Mouse (Mus musculus) c-Kit-positive CD71-positive TER-119-negative erythroid progenitor cells, embryonic 14.5 days (primary cell): ENCODE results near the gene Sh3gl2.

ENCODE experiments used
- DNase-seq: peaks from one replicate; pipeline ENCODE4 v3.0.0-alpha.2; 2013; ENCODE audit warnings: low read depth

Sh3gl2 gene

DNA sequence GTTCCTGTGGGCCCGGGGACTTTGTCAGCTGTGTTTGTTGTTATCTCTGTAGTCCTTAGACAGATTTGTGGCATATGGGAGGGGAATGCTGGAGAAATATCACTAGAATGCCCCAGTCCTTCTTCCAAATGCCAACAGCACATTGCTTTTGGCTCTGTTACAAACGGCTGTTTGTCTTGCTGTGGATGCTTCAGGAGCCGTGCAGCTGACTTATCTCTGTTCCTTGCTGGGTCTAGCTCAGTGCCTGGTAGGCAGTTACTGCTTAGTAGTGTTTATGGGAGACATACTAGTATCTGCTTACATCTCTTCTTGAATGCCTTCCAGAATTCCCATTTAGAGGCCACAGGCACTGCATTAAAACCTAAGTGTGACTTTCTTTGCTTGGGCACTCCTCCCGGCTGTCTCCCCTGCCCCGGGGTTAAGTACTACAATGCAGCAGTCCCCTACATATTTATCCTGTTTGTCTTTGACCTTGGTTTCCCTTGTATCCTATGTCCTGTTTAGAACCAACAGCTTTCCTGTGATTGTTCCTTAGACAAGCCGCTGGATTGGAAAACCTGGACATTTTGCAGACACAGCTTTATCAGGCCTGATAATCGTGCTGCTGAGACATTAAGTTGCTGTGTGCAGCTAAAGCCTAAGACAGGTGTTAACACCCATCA, 101.1 kb downstream of the Sh3gl2 start:
- no peak for DNase-seq

DNA sequence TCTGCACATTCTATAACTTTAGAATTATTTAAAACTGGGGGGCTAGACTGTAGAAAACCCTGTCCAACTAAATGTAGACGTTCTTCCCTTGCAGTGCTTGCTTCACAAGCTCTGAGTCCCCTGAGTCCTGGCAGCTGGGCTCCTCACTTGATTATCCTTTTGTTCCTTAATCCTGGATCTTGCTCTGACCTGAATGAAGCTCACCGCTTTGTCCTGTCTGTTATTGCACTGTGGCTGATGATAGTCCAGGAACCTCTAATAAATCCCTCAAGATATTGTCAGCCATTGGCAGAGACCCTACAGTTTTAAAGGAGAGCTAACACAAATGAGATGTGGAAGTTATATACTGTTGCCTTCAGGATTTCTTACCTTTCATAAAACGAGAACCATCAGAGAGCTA, 114.2 kb downstream of the Sh3gl2 start:
- no peak for DNase-seq

DNA sequence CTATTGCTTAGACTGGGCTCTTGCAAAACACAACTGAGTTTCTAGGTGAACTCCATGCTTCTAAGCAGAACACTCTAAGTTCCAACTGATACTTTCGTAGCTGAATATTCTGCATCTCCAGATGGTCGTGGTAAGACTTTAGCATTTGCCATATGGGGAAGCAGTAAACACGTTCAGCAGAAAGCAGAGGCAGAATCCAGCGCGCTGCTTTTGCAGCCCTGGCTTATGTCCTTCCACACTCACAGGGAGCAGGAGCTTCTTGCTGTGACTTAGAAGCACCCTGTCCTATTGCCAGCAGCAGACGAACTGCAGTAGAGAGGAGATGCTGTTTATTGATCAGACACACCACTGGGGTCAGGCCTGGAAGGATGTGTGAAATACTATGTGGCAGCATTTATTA, 120.5 kb downstream of the Sh3gl2 start:
- no peak for DNase-seq

DNA sequence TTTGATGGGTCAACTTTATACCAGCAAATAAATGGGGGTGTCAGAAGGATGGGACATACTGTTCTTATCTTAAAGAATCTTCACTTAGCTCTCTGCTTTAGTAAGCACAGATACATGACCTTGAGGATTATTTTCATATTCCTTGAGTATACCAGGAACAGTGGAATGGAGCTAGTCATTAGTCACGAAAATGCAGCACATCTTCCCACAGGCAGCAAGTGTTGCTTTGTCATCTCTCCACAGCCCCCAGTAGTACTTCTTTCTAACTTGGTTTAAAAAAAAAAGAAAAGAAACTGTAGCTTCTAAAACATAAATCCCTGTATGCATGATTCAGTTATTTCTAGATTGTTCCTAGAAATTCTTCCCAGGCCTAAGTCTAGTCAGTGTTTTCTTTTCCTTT, 121.1 kb downstream of the Sh3gl2 start:
- no peak for DNase-seq

DNA sequence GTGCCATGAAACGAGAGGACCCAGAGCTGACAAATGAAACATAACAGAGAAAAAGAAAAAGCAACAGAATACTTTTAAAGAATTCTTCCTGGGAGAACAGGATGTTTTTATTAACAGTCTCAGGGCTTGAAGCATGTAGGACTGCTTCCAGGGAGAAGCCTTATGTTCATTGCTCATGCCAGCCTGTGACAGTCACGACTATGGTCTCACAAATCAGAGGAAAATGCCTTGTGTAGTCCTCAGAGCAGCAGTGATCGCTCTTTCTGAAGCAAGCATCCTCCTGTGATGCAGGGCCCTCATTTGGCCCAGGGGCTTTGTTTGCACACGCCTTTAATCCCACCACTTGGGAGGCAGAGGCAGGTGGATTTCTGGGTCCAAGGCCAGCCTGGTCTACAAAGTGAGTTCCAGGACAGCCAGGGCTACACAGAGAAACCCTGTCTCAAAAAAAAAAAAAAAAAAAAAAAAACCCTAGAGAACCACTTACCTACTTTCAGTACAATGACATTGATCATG, 129.8 kb downstream of the Sh3gl2 start:
- no peak for DNase-seq

DNA sequence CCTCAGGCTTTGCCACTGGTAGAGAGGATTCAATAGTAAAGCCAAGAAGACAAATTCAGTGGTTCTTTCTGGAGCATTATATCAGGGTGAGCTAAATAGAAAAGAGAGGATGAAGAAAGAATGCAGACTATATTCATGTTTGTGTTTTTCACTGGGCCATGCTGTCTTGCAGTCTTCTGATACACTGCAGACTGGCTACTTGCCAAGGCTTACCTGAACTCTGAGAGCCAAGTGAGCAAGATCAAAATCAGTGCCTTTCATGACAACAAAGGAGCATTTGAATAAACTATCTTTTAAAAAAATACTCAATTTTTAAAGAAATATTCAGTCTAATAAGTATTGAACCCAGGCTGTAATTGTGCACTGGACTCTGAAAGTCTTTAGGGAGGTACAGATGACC, 131.4 kb downstream of the Sh3gl2 start:
- DNase-seq: no peak

DNA sequence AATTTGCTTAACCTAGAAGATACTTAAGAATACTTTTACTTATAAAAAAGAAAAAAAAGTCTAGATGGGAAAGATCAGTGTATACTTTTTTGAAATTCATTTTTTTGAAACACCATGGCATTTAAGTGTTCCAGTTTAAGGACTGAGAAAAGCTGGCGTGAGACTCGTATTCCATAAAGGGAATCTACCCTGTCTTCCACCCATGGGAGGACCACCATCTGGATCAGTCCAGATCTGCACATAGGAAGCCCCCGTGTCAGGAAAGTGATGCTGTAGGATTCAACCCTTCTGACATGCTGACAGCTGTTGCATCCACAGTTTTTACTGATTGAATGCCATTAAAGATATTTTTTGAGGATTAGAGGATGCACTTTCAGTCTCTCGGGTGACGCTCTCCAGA, 134.2 kb downstream of the Sh3gl2 start:
- no peak for DNase-seq

DNA sequence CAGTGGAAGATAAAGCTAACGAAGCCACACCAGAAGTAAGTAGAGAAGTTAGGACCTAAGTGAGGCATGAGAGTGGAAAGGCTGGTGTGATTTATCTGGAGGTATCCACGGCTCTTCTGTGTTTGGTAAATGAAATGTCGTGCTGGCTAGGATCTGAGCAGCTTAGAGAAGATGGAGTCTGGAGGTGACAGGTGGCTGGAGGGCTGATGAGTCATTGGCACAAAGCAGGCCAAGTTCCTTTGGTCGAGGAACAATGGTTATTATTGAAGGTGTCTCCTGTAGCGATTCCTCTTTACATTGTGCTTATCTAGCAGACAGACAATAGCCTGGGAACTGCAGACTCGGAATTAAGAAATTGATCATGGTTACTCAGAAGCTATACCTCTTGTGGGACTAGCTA, 135.8 kb downstream of the Sh3gl2 start:
- no peak for DNase-seq

DNA sequence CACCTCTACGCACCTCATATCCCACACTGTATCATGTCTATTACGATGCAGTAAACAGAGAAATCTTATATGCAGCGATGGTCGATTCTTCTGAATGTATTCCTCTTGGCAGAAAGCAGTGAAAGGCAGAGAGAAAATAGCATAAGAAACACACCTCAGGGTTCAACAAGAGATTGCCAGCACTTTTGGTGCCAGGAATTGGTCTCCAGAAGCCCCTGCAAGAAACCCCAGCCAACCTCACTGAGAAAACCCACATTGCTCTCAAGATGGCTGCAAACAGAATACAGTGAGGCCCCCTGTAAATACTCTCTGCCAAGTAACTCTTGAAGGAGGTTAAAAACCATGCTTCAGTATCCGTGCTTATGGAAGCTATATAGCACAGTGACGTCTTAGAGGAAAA, 141.0 kb downstream of the Sh3gl2 start:
- DNase-seq: no peak

DNA sequence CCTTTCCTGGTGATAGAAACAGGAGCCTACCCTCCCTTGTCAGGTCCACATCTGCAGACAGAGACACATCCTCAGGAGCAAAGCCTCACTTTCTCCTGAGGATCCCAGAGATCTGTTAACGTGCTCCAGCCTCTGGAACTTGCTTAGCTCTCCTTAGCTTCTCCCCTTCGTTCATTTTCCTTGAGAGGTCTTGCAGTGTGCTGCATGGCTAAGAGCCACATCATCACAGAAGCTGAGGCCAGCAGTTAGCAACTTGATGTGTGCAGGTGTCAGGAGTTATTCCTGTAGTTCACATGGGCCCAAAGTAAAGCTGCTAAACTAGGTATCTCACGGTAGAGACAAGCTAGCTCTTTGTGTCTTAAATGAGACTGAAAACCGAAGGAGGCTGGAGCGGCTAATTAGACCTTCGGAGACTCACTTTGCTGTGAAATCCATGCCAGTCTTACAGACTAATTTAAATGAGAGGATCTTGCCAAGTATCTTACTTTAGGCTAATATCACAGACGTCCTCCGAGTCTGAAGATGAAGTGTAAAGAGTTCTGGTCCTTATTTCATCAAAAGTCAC, 143.2 kb downstream of the Sh3gl2 start:
- no peak for DNase-seq

DNA sequence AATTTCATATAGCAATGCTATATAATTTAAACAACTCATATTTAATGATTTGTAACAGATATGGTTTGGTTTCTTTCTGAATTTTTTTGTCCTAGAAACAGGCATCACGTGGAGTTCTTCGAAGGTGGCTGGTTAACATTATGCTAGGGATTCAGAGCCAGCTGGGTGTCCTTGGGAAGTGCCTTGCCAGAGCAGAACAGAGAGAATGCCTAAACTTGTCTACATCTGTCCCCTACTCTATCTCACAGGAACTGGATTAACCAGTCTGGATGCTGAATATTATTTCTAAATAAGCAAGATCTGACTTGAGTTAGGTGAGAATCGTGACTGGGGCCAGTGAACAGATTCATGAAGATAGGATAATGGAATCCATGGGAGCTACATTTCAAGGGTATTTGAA, 157.7 kb downstream of the Sh3gl2 start:
- DNase-seq: no peak

DNA sequence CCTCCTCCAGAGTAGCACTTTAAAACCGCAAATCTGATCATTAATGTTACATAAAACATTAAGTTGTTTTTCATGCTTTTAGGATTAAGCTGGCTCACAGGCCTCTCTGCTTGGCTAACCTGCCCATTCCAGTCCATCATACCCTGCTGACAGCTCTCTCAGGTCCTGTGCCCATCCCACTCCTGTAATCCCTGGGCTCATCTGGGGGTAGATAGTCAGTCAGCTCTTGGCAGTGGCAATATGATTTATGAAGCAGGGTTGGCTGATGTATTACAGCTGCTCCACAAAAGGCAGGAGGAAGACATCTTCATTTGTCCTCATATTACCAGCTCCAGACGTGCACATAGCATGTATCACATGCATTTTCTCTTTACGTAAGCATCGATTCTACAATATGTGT, 158.3 kb downstream of the Sh3gl2 start:
- no peak for DNase-seq

DNA sequence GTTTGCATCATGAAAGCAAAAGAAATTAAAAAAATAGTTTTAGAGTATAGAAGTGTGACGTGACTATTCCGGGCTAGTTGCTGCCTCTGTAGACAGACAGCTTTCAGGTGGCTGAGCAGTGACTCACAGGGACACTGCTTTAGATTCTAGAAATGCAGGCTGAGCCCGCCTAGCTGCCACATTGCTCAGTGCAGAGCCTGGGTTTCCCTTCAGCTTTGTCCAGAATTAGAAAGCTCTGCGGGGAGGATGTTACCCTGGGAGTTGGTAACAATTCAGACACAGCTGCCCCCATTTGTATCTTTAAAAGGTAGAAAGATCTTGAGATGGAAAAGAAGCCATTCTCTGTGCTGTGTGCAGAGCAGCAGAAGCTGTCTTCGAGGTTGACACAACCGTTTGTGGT, 166.1 kb downstream of the Sh3gl2 start:
- DNase-seq: no peak

DNA sequence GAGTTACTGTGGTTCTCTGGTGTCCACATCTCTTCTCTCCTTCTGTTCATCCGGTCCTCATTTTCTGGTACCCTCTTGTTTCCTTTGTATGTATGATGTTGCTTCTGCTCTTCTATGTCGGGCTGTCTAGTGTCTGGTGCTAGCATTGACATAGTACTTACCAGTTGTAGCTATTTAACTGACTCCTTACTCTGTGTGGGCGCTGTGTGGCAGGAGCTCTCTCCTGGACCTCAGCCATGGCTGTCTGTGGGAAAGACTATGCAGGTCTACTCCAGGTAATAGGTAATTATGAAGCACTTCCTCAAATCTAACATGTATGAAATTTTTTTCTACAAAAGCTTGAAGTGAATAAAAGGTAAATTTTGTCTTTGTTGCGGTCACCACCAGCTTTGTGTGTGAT, 169.9 kb downstream of the Sh3gl2 start:
- no peak for DNase-seq

DNA sequence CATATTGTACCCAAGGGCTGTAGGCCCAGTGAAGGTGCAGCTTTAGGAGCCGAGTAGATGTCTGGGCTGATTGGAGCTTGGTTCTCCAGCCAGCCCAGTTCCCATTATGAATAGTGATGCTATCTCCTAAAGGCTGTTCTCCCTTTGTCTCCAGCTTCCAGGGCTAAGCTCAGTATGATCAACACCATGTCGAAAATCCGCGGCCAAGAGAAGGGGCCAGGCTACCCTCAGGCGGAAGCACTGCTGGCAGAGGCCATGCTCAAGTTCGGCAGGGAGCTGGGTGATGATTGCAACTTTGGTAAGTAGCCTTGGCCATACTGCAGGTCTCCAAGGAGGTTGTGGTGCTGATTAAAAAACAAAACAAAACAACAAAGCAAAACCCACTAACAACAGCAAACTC, 171.3 kb downstream of the Sh3gl2 start:
- no peak for DNase-seq

DNA sequence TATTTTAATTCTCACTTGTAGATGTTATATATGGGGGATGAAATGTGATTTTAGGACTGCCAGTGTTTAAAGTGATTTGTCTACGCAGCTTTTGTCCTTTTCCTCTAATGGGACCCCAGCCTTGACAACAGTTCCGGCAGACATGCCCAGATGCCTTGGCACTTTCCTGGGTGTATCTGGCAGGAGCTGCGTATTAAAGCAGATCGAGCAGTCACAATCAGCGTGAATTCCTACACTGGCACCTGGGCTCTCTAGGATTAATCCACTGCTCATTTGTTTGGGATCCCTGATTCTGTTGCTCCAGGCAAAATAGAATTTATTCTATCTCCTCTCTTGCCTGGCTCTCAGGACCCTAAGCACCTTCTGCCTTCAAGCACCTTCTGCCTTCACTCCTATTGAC, 171.7 kb downstream of the Sh3gl2 start:
- no peak for DNase-seq

DNA sequence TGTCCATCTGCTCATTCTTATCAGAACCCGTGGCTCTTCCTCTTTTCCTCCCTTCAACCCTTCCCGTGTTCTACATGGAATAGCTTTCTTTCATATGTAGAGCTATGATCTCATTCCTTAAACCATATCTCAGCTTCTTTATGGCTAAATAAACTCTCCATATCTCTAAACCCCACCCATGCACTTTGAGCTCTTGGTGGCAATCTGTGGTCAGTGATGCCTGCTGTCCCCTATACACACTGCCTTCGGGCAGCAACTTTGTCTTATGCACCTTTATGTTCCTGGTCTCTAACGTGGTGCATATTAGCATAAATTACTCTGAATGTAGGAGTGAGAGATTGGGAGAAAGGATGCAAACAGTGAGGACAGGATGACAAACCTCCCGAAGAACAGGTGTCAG, 180.3 kb downstream of the Sh3gl2 start:
- DNase-seq: no peak

DNA sequence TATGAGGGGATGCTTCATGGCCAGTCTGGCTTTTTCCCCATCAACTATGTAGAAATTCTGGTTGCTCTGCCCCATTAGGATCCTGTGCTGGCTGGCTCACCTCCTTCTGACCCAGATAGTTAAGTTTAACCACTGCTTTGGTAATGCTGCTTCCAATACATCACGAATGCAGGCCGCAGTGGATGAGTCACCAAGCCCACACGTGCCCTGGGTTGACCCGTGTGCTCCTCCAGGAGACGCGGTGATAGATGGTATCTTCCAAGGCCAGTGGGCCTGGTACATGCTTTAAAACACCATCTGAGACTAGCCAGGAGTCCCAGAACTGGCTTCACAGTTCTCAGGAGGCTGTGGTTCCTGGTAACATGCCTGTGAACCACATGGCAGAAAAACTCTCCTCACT, 182.8 kb downstream of the Sh3gl2 start:
- DNase-seq: no peak

DNA sequence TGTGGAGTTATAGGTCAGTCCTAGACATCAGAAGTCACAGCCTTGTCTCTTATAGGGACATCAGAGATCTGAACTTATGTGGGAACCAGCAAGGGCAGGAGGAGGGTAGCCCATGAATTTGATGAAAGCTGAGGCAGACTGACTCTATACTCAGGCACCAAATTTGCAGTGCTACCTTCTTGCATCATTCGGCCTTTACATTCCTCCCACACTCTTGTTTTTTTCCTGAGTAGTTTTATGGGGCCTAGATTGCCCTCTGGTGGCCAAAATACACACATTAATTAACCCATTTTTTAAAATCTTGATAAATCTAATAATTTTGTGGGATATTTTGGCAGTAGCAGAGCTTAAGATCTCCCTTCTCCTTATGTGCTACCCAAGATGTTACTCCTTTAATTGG, 186.9 kb downstream of the Sh3gl2 start:
- no peak for DNase-seq

DNA sequence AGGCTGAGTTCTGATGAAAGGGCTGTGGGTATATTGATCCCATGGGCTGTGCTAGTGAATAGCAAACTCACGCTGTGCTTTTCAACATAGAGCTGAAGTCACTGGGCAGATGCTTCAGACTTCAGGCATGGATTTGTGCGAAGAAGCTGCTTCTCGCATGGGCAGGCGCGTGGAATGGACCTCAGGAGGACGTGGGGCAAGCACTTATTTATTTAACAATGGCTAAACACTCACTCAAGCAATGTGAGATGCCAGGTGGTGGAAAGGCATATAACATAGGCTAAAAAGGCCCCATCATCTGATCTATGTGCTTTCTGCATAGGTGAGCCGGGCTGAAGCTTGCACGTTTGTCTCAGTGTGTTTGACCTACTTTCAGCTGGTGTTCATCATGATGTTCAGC, 193.8 kb downstream of the Sh3gl2 start:
- no peak for DNase-seq

DNA sequence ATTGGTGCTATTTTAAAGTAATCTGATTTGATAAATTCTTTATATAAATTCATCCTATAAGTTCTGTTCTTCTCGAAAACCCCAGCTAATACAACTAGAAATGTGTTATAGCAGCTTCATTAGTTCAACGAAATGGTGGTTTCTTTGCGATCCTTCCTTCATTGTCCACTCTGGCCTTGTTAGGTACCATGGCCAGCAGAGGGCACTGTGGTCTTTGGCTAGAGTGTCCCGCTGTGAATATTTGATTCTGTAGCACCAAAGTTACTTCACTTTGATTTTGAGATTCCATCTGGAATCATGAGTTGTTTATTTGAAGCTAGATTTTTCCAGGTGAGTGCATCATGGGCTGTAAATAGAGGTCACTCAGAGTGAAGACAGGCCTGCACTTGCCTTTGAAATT, 197.9 kb downstream of the Sh3gl2 start:
- DNase-seq: peak; percentile 4

DNA sequence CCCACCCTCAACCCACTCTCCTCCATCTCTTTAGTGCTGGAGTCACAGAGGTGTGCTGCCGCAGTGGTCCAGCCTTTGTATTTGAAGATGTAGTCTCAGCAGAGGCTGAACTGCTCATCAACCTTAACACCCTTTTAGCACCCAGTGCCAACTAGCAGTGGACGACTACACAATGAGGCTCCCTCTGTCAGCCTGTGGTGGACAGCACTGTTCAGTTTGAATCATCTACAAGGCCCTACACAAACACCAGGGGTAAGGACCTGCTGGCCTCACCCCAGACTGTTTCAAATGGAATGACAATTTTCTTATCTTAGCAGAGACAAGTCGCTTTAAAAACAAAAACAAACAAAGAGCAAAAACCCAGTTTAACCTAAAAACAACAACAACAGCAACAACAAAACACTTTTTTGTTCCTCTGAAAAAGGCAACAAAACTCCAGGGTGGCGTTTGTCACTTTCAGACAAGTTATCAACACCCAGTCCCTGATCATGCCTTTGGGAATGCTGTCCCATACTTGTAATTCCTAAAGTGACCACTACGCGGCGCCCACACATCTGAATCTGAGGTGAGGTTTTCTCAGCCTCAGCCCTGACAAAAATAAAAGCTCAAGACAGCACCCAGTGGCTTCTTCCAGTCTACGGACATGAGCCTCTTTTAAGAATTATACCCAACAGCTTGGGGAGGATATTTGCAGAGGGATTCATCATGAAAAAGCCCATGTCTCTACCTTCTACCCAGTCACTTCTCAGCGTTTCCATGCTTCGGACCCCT, 199.7 kb downstream of the Sh3gl2 start:
- peak; percentile 17 for DNase-seq

DNA sequence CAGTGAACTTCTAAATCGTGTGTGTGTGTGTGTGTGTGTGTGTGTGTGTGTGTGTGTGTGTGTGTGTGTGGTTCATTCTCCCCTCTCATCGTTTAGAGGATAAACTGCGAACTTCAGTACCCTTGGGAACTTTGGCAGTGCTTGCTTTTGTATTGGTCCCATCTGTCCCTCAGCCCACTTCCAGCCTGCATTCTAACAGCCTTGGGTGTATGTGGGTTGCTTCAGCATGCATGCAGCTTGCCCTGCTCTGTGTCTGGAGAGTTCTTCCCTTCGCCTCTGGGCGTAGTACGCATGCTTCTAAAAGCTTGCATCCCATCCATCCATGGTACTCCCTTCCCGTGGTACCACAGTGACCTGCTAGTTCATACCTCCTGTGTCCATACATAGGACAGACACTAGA, 200.3 kb downstream of the Sh3gl2 start:
- no peak for DNase-seq

DNA sequence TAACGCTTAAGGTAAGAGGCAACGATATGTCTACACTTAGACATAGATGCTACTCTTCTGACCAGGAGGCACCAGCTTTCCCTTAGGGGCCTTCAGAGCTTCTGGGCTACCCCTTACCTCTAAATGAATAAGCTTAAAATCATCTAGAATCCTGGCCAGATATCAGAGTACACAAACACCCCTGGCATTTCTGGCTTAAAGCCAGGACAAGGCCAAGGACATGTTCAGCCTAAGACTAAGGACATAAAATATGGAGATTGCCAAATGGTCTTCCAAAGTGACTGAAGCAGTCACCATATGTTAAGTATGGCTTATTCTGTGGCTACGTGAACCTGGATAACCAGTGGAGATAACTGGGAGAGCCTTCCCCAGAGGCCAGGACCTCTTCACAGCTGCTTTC, 211.5 kb downstream of the Sh3gl2 start:
- no peak for DNase-seq
